Mouse (Mus musculus) heart, embryonic 15.5 days (tissue): ENCODE data around the gene Slc44a3. TPM values are rescaled to one million over a fixed set of nuclear protein-coding genes. Genes with fewer than 3 reads are reported as not detected.
A peak's percentile ranks its signal among the peaks of the same experiment; 100 is the strongest.

ENCODE experiments used
- ATAC-seq: fragments of 200-750 bp; cut with Nextera tagmentation; replicated peaks from 2 replicates; pipeline ENCODE4 v1.8.0; 2017; ENCODE audit warnings: low read depth, moderate TSS enrichment; ENCODE audit not compliant: insufficient number of reproducible peaks, insufficient read depth, low FRiP score
- H3K27ac ChIP-seq: fragments of 300-500 bp; sonication (generic); 2 replicates; pipeline ENCODE4 v1.5.1; 2015; ENCODE audit warnings: mild to moderate bottlenecking, inconsistent platforms
- H3K27me3 ChIP-seq: fragments of 300-500 bp; sonication (generic); 2 replicates; pipeline ENCODE4 v1.6.1; 2015; ENCODE audit warnings: inconsistent platforms
- H3K36me3 ChIP-seq: fragments of 300-500 bp; sonication (generic); 2 replicates; pipeline ENCODE4 v1.6.1; 2015; ENCODE audit warnings: mild to moderate bottlenecking, inconsistent platforms
- H3K4me1 ChIP-seq: fragments of 300-500 bp; sonication (generic); replicated peaks from 2 replicates; pipeline ENCODE4 v1.6.1; 2015; ENCODE audit warnings: inconsistent platforms
- H3K4me2 ChIP-seq: fragments of 300-500 bp; sonication (generic); 2 replicates; pipeline ENCODE4 v1.6.1; 2015; ENCODE audit warnings: inconsistent platforms, mild to moderate bottlenecking, moderate library complexity
- H3K4me3 ChIP-seq: fragments of 300-500 bp; sonication (generic); 2 replicates; pipeline ENCODE4 v1.5.1; 2015; ENCODE audit warnings: mild to moderate bottlenecking, inconsistent platforms
- H3K9ac ChIP-seq: fragments of 300-500 bp; sonication (generic); 2 replicates; pipeline ENCODE4 v1.6.1; 2015; ENCODE audit warnings: mild to moderate bottlenecking, inconsistent platforms
- H3K9me3 ChIP-seq: fragments of 300-500 bp; sonication (generic); replicated peaks from 2 replicates; pipeline ENCODE4 v1.6.1; 2016; ENCODE audit warnings: inconsistent platforms
- WGBS: fragments of 180-500 bp; shearing (Covaris S2); methylation state at CpG from one replicate; pipeline ENCODE4 v1.1.7; 2015; ENCODE audit warnings: mixed read lengths; 5-methylcytosine and 5-hydroxymethylcytosine counted together
- polyA plus RNA-seq: library from polyadenylated mRNA; unstranded; fragments of >200 nt; fragmentation: Nextera tagmentation; extraction: Ambion mirVana; gene quantifications from 2 replicates; pipeline ENCODE4 v1.2.1, GENCODE M21; 2015

Slc44a3 gene
- polyA plus RNA-seq, 1 experiment from 2014 or later = 0.94 TPM

DNA sequence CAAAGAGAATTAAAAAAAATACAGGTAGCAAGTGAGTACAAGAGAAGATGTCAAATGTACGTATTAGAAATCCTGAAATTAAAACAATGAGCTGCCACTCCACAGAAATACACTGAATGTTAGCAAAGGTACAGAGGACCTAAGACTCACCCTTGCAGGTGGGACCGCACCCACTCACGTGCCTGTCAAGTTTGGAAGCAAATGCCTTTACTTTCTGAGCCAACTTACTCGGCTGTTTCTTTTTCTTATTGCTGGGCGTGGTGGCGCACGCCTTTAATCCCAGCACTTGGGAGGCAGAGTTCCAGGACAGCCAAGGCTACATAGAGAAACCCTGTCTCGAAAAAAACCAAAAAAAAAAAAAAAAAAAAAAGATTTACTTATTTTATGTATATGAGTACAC lies 109.8 kb downstream of the Slc44a3 start:
- ATAC-seq = no peak
- Histone ChIP-seq H3K27ac (no peak overlapping the region), H3K4me3 (no peak overlapping the region), H3K27me3 (no peaks in the 10 kb centered on the region), H3K9ac (no peak overlapping the region), H3K36me3 (no peaks in the 10 kb centered on the region), H3K4me2 (no peak overlapping the region), H3K4me1 (peaks cover 23% of the 10 kb centered on the region), H3K9me3 (no peaks in the 10 kb centered on the region)
- 85% methylated on average over 8 of the region's 8 CpGs for WGBS

DNA sequence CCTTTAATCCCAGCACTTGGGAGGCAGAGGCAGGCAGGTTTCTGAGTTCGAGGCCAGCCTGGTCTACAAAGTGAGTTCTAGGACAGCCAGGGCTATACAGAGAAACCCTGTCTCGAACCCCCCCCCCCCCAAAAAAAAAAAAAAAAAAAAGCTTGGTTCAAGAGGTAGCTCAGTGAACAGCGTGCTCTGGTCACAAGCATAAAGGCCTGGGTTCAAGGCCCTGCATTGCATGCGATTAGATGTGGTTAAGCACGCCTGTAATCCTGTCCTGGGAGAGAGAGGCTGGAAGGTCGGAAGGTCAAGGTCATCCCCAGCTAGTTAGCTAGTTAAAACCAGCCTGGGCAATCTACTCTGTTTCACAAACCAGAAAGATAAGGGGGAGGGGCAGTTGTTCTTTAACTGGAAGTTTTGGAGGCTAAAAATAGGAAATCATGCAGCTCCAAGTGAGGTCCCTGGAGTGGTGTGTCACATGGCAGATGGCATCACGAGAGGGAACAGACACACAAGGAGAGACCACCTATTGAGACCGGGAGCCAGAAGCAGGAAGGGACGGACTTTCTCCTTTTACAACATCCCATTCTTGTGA lies 113.3 kb downstream of the Slc44a3 start:
- Histone ChIP-seq H3K27ac (peak overlapping the region; percentile 55), H3K9ac (no peak overlapping the region), H3K27me3 (no peaks in the 10 kb centered on the region), H3K36me3 (no peaks in the 10 kb centered on the region), H3K4me3 (no peak overlapping the region), H3K9me3 (no peaks in the 10 kb centered on the region), H3K4me2 (no peak overlapping the region), H3K4me1 (peaks cover 15% of the 10 kb centered on the region)
- peak; percentile 56 for ATAC-seq
- 69% methylated on average over 9 of the region's 9 CpGs for WGBS

DNA sequence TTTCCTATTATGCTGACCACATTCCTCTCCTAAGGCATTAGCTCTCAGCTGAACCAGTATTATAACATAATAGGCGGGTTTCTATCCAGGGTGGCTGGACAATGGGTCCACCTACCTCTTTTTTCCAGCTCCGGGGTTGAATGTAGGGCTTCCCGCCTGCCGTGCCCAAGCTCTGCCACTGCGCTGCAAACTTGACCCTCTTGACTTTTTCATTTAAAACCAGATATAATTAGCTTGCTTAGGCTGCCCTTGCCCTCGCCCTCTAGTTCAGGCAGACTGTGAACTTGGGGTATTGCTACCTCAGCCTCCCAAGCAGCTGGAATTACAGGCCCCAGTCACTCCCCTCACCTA lies 114.0 kb downstream of the Slc44a3 start:
- peak overlapping the region; percentile 47 for H3K27ac ChIP-seq
- H3K4me3 ChIP-seq = no peak overlapping the region
- no peak overlapping the region for H3K9ac ChIP-seq
- H3K36me3 ChIP-seq = no peaks in the 10 kb centered on the region
- WGBS = 50% methylated on average over 6 of the region's 6 CpGs
- H3K27me3 ChIP-seq = no peaks in the 10 kb centered on the region
- H3K4me1 ChIP-seq = peaks cover 15% of the 10 kb centered on the region
- no peak for ATAC-seq
- H3K4me2 ChIP-seq = no peak overlapping the region
- no peaks in the 10 kb centered on the region for H3K9me3 ChIP-seq

DNA sequence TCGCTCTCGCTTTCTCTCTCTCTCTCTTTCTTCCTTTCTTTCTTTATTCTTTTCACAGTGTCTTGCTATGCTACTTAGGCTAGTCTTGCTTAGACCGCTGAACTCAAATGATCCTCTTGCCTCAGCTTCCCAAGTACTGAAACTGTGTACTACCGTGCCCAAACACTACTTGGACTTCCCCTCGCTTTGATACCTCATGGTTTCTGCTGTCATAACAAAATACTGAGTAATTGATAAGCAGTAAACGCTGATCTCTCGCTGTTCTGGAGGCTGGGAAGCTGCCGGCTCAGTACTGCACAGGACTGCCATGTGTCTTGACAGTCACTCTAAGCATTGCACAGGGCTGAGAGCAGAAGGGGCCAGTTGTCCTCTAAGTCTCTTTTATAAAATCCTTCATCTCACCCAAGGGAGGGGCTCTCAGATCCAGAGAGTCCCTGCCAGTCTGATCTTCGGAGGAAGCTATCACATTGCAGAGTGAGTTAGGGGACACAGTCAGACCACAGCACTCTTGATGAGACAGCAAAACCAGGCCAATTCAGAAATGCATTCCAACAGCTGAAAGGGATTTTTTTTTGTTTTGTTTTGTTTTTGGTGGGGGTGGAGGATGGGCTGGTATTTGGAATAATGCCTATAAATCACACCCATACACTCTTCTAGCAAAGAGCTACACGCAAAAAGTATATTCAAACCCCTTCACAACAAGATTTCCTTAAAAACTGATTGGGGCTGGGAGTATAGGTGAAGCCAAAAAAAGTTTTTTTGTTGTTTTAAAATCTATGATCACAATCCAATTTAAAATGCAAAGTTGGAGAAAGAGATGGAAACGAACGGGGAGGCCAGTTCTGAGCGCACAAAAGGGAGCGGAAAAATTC lies 114.6 kb downstream of the Slc44a3 start:
- peak overlapping the region; percentile 47 for H3K27ac ChIP-seq
- WGBS = 53% methylated on average over 14 of the region's 14 CpGs
- no peaks in the 10 kb centered on the region for H3K27me3 ChIP-seq
- no peak overlapping the region for H3K9ac ChIP-seq
- no peaks in the 10 kb centered on the region for H3K9me3 ChIP-seq
- peaks cover 15% of the 10 kb centered on the region for H3K4me1 ChIP-seq
- no peaks in the 10 kb centered on the region for H3K36me3 ChIP-seq
- no peak overlapping the region for H3K4me3 ChIP-seq
- no peak for ATAC-seq
- H3K4me2 ChIP-seq = no peak overlapping the region

DNA sequence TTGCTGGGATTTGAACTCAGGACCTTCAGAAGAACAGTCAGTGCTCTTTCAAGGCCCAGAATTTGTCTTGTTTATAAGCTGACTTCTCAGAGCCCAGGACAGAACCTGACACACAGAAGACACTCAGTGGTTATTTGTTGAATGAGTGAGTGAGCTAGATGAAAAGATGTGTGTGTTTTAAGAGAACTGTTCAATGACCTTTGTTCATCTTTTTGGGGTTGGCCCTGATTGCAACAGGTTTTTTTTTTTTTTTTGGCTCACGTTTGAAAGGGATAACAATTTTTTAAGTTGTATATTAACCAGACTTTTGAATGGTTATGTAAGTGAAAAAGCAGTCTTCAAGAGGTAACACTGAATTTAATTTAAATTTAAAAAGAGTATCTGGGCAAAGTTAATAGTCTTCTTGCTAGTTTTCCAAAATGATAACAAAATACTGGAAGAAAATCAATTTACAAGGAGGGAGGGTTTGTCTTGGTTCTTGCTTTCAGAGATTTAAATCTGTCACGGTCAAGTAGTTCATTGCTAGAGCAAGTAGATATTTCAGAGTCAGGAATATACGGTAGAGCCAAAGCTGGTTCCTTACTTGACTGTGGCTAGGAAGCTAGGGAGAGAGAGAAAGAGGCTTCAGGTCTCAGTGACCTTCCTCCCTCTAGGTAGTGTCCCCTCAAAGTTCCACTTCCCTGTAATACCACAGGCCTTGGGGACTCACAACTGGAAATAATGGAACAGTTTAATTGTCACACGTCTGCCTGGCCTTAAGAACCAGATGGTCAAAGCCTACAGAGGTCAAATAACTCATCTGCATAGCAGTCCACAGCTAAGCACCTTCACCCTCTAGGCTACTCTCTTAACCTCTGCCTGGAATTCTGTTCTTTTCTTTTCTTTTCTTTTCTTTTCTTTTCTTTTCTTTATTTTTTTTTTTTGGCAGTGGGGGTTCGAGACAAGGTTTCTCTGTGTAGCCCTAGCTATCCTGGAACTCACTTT lies 115.7 kb downstream of the Slc44a3 start:
- Histone ChIP-seq H3K27ac (no peak overlapping the region), H3K9me3 (no peaks in the 10 kb centered on the region), H3K9ac (no peak overlapping the region), H3K4me1 (peaks cover 15% of the 10 kb centered on the region), H3K4me3 (no peak overlapping the region), H3K4me2 (no peak overlapping the region), H3K27me3 (no peaks in the 10 kb centered on the region), H3K36me3 (no peaks in the 10 kb centered on the region)
- WGBS = 73% methylated on average over 5 of the region's 5 CpGs
- ATAC-seq = no peak

DNA sequence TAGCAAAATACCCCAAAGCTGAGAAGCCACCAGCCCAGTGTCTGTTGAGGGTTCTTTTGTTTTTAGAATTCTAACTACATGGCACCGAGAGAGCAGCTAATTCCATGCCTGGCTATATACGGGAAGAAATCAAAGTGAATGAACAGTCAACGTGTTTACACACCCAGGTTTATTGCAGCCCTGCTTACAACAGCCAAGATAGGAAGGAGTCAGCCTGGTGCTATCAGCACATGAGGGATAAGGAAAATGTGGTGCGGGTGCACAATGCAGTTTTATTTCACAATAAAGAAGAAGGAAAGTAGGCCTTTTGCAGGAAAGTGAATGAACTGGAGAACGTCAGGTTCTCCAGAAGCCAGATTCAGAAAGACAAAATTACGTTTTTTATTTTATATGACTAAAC lies 120.8 kb downstream of the Slc44a3 start:
- H3K36me3 ChIP-seq = no peaks in the 10 kb centered on the region
- H3K4me3 ChIP-seq = no peak overlapping the region
- WGBS = 52% methylated on average over 6 of the region's 6 CpGs
- no peak for ATAC-seq
- H3K9me3 ChIP-seq = no peaks in the 10 kb centered on the region
- H3K4me1 ChIP-seq = no peaks in the 10 kb centered on the region
- no peak overlapping the region for H3K9ac ChIP-seq
- no peak overlapping the region for H3K27ac ChIP-seq
- H3K4me2 ChIP-seq = no peak overlapping the region
- no peaks in the 10 kb centered on the region for H3K27me3 ChIP-seq

Other genes starting within 250 kb of the Slc44a3 start
- gene Tmem56, start 249.3 kb downstream of the Slc44a3 start, polyA plus RNA-seq = 0.49 and 0.67 TPM in 2 replicates
- 34.1 and 39.6 TPM in 2 replicates for gene Alg14, start 240.6 kb downstream of the Slc44a3 start, polyA plus RNA-seq
- 341 and 401 TPM in 2 replicates for gene Cnn3, start 105.9 kb downstream of the Slc44a3 start, polyA plus RNA-seq
- gene 4930432M17Rik, start 138.4 kb upstream of the Slc44a3 start, polyA plus RNA-seq = not detected in 2 replicates
- 7.7 and 10.7 TPM in 2 replicates for gene F3, start 191.1 kb upstream of the Slc44a3 start, polyA plus RNA-seq